Mouse (Mus musculus): Measurements from ENCODE around the gene Large1. TPM values are rescaled to one million over a fixed set of nuclear protein-coding genes. Genes with fewer than 3 reads are reported as not detected.

The Large1 gene
- total RNA-seq, 2 experiments from 2014 or later, result 1.4 to 5.3 TPM

DNA sequence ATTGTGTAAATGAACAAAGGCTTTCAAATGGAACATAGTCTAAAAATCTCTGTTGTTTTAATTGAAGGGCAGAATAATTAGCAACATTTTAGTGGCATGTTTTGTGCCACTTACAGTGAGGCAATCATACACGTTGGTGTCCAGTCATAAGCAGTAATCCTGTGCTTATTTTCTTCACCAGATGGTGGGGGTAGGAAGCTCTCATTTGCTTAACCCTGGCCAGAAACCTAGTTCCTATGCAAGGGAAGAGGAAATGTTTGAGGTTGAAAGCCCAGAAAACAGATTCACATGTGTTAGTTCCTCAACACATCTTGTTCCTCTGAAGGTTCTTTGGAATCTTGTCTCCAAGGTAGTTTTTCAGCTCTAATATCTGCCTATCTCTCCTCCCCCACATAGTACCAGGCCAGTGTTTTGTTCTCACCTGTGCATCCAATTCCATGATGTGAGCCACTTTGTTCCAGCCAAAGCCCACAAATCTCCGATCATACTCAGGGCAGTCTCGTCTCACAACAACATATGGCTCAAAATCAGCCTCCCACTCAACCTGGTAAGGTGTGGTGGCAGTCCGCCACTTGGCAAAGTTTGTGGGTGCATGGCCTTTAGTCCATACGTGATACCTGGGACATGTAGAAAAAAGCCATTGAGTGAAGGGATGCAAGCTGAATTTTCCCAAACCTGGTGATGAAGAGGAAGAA lies 535.5 kb downstream of the Large1 start:
- peak; percentile 67 for ATAC-seq (replicated peaks; ENCODE audit: poor library complexity)

DNA sequence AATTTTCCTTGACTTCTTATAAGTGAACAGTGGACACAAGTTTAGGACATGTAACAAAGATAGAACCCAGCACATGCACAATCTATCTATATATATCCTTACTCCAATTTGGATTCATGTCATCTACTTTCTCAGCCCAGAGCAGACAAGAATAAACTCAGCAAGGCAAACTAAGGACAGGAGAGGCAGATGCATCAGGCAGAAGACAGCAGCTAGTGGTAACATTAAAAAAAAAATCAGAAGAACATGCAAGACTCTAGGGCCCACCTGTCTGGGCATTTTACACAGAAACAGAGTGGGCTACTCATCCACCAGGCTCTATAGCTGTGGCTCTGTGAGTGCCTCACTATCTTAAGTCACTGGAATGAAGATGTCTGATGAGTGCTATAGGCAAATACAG lies 536.7 kb downstream of the Large1 start:
- ATAC-seq (replicated peaks; ENCODE audit: poor library complexity), result no peak

GRCm38 (mm10) chr8:72815681-72816080 lies 537.7 kb downstream of the Large1 start:
- peak; percentile 97 for ATAC-seq (replicated peaks; ENCODE audit: poor library complexity)

GRCm38 (mm10) chr8:72812690-72813089 lies 540.6 kb downstream of the Large1 start:
- no peak for ATAC-seq (replicated peaks; ENCODE audit: poor library complexity)

DNA sequence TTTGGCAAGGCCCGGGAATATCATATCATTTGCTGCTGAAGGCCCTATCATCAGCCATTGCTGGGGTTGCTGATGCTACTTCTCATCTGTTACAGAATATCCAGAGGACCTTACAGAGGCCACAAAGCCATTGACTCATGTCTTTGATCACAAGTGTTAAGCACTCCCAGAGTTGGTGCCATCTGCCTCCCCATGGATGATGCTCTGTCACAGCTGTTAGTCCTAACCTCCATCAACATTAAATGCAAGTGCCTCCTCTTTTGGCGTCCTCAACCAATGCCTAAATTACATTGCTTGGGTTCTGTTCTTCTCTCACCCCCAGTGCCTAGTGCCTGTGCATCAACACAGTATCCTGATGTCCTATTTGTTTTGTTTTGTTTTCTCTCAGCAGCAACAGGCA lies 551.8 kb downstream of the Large1 start:
- ATAC-seq (replicated peaks; ENCODE audit: poor library complexity), result no peak

DNA sequence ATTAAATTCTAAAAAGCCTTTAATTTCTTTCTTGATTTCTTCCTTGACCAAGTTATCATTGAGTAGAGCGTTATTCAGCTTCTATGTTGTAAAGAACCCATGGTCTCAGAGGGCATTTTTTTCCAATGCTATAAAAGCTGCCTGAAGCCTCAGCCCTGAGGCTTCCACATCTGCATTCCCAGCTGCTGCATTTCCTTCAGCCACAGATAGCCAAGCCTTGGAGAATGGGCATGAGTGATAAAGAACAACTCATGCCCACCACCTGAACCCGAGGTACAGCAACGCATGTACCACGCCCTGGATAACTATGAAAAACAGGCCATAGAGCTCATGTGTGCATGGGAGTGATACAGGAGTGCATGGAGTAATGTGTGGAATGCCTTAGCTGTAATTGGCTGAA lies 572.7 kb downstream of the Large1 start:
- ATAC-seq (replicated peaks; ENCODE audit: poor library complexity), result no peak

DNA sequence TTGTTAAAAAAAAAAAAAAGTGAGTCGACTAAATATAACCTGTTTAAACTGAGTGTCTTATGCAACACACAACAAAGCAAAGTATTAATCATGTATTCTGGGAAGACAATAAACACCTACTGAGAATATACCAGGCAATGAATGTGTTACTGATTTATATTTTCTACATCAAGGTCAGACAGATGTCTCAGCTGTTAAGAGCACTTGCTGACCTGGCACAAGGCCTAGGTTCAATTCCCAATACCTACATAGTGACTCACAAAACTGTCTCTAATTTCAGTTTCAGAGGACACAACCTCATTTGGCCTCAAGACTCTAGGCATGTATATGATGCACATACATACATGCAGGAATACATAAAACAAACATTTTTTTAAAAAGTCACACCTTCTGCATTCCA lies 575.5 kb downstream of the Large1 start:
- no peak for ATAC-seq (replicated peaks; ENCODE audit: poor library complexity)

GRCm38 (mm10) chr8:72766777-72767176 lies 586.6 kb downstream of the Large1 start:
- no peak for ATAC-seq (replicated peaks; ENCODE audit: poor library complexity)

DNA sequence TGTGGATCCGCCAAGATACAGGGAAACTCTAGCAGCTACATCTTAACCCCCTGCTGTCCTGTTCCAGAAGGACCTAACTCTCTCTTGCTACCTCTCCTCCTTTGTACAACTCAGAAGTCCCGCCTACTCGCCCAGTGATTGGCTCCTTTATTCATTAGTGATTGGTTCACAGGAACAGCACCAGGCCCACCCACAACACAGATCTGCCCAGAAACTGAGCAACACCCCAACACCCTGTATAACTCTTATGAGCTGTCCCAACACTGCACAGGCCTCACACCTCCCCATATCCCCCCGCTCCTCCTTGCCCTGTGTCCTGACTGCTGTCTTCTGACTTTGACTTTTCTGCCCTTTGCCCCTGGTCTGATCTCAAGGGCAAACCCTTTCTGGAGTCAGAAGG lies 587.6 kb downstream of the Large1 start:
- ATAC-seq (replicated peaks; ENCODE audit: poor library complexity), result peak; percentile 7; the same call in 1 of the 2 replicates

All from megakaryocyte progenitor cell, adult 5-6 weeks (primary cell).